Mouse (Mus musculus) heart, adult 9 months (tissue): ENCODE data around the gene Slc25a26.

Experiments
- DNase-seq, 2 experiments: peaks; one replicate each; pipeline ENCODE4 v3.0.0; 2022; ENCODE audit warnings: low spot score in 2 of 2

Slc25a26 gene

DNA sequence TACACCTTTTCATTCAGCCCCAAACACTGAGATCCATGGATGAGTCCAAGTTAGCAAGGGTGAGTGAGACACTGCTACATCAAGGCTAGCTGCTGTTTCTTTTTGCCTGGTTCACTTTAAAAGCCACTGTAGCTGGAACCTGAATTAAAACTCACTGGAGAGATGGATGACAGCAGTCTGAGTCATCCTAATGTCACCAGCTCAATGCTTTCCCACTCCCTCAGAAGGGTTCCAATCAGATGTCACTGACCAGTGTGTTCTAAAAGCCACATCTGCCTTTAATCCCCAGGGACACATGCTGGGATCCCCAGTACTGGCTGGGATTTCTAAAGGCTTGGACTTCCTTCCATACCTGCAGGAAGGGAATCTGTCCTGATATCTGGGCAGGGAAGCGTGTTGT lies 141.9 kb downstream of the Slc25a26 start:
- DNase-seq: no peak

DNA sequence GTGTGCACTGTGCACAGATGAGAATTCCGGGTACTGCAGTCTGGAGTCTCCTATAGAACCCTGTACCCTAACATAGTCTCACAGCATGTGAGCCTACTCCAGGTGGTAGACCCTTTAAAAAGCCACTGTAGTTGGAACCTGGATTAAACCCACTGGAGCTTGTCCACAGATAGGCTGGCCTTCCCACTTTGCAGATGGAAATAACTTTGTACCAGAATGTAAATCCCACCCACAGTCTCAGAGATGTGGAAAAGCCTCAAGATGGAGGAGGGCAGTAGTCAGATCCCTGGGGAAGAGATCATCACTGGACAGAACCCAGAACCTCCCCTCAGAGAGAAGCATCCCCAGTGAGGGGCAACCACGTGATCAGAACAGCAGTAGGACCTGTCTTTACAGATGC lies 143.9 kb downstream of the Slc25a26 start:
- DNase-seq: no peak

GRCm38 (mm10) chr6:94644641-94645040 lies 144.5 kb downstream of the Slc25a26 start:
- DNase-seq: no peak

DNA sequence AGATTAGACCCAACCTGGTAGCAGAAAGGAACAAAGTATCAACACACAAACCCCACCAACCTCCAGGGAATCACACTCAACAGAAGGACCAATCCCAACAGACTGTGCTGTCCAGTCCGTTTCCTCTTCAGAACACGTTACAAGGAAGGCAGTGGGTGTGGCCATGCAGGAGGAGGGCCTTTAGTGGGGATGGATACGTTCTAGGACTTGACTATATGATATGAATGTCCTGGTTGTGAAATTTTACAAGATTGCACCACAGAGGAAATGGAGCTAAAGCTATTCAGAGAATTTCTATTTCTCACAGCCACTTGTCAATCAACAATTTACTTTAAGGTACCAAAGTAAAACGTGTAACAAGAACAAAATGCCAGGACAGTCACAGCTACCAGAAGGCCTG lies 145.6 kb downstream of the Slc25a26 start:
- DNase-seq: no peak

DNA sequence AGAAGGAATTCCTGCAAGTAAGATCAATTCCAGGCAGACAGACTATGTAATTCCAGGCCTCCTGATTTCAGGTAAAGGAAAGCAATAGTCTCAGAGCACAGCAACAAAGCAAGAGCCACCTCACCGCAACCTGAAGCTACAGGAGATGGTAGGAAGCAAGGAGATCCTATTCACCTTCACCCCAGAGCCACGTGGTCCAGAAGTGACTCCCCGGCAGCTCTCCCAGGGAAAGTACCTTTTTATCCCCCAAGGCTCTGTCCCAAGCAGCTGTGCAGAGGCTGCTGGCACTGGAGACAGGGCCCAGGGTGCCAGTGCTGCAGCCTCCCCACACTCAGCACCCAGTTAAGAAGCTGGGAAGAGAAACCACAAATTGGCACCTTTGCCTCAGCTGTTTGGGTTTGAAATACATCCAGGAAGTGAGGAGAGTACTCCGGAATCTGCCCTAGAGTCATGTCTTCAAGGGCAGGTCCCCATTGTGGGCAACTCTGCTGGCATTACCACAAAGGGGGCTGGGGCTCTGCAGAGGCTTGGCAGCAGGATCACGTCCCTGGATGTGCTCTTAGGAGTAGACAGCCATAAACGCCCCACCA lies 146.2 kb downstream of the Slc25a26 start:
- no peak for DNase-seq

GRCm38 (mm10) chr6:94646902-94647301 lies 146.8 kb downstream of the Slc25a26 start:
- DNase-seq: no peak

GRCm38 (mm10) chr6:94647574-94648430 lies 147.7 kb downstream of the Slc25a26 start:
- peak; percentile 87 to 88 for DNase-seq

GRCm38 (mm10) chr6:94648496-94648895 lies 148.4 kb downstream of the Slc25a26 start:
- DNase-seq: no peak

- DNase-seq: no peak
Measured at GRCm38 (mm10) chr6:94649637-94650036, 149.5 kb downstream of the Slc25a26 start.

GRCm38 (mm10) chr6:94651541-94651940 lies 151.4 kb downstream of the Slc25a26 start:
- no peak for DNase-seq

GRCm38 (mm10) chr6:94652659-94653213 lies 152.6 kb downstream of the Slc25a26 start:
- no peak for DNase-seq

GRCm38 (mm10) chr6:94653388-94654316 lies 153.5 kb downstream of the Slc25a26 start:
- DNase-seq: no peak
